Mouse (Mus musculus): ENCODE data around the gene Fbln1.

The Fbln1 gene

GRCm38 (mm10) chr15:85240086-85240485, 34.3 kb downstream of the Fbln1 start:
- DNase-seq = peak; percentile 92

GRCm38 (mm10) chr15:85241856-85242255, 36.1 kb downstream of the Fbln1 start:
- DNase-seq = peak; percentile 92

GRCm38 (mm10) chr15:85244414-85245161, 38.8 kb downstream of the Fbln1 start:
- DNase-seq = peak; percentile 94

GRCm38 (mm10) chr15:85245241-85246010, 39.7 kb downstream of the Fbln1 start:
- DNase-seq = peak; percentile 96

- DNase-seq = no peak
Measured at GRCm38 (mm10) chr15:85246016-85246415, 40.3 kb downstream of the Fbln1 start.

GRCm38 (mm10) chr15:85246936-85247335, 41.2 kb downstream of the Fbln1 start:
- DNase-seq = no peak

GRCm38 (mm10) chr15:85248311-85248710, 42.6 kb downstream of the Fbln1 start:
- DNase-seq = no peak

- DNase-seq = no peak
Measured at GRCm38 (mm10) chr15:85249252-85249651, 43.5 kb downstream of the Fbln1 start.

GRCm38 (mm10) chr15:85250436-85250835, 44.7 kb downstream of the Fbln1 start:
- no peak for DNase-seq

- DNase-seq = peak; percentile 96
Measured at GRCm38 (mm10) chr15:85252476-85252875, 46.7 kb downstream of the Fbln1 start.

- no peak for DNase-seq
Measured at GRCm38 (mm10) chr15:85257775-85258429, 52.2 kb downstream of the Fbln1 start.

GRCm38 (mm10) chr15:85262805-85263204, 57.1 kb downstream of the Fbln1 start:
- no peak for DNase-seq

GRCm38 (mm10) chr15:85266729-85267434, 61.1 kb downstream of the Fbln1 start:
- peak; percentile 95 for DNase-seq

- DNase-seq = no peak
Measured at GRCm38 (mm10) chr15:85267891-85268290, 62.1 kb downstream of the Fbln1 start.

GRCm38 (mm10) chr15:85272988-85273387, 67.2 kb downstream of the Fbln1 start:
- peak; percentile 90 for DNase-seq

- no peak for DNase-seq
Measured at GRCm38 (mm10) chr15:85277221-85277620, 71.5 kb downstream of the Fbln1 start.

GRCm38 (mm10) chr15:85278986-85279385, 73.2 kb downstream of the Fbln1 start:
- no peak for DNase-seq

GRCm38 (mm10) chr15:85282021-85282420, 76.3 kb downstream of the Fbln1 start:
- DNase-seq = no peak

- no peak for DNase-seq
Measured at GRCm38 (mm10) chr15:85284651-85285050, 78.9 kb downstream of the Fbln1 start.

- DNase-seq = no peak
Measured at GRCm38 (mm10) chr15:85294632-85295031, 88.9 kb downstream of the Fbln1 start.

- no peak for DNase-seq
Measured at GRCm38 (mm10) chr15:85295544-85295943, 89.8 kb downstream of the Fbln1 start.

GRCm38 (mm10) chr15:85295977-85296376, 90.2 kb downstream of the Fbln1 start:
- DNase-seq = no peak

GRCm38 (mm10) chr15:85296538-85296937, 90.8 kb downstream of the Fbln1 start:
- DNase-seq = no peak
